ENCODE assay signal across 20 mouse cellular contexts in genomic region chr4:82068050-82068449, GRCm38 (mm10).
DNase-seq lines count a peak whose midpoint lies in the region; ATAC-seq and TF ChIP-seq lines count a peak whose summit lies in the region.
"Had no signal": no experiment of that assay in that cellular context is flagged by ENCODE, and none has a peak within 500 bp of the region (broad histone marks: within the 10 kb centered on the region; RNA-seq: fewer than 3 reads in every experiment).

No protein-coding gene starts in this region.

- WGBS in heart, embryonic 11.5 days (ENCODE audit: insufficient replicate concordance), result 11% methylated on average over 3 of the region's 3 CpGs
- WGBS in heart, embryonic 15.5 days, result 12% methylated on average over 3 of the region's 3 CpGs
- 62% methylated on average over 3 of the region's 3 CpGs for WGBS in liver, postnatal 0 days (ENCODE audit: insufficient replicate concordance)

- H3K27me3 ChIP-seq in heart, embryonic 11.5 days (ENCODE audit: control insufficient read depth, insufficient read depth, low read length), result no peaks in the 10 kb centered on the region
- no peaks in the 10 kb centered on the region for H3K27me3 ChIP-seq in heart, embryonic 15.5 days
- H3K27me3 ChIP-seq in liver, postnatal 0 days (ENCODE audit: insufficient read depth, low read length), result no peaks in the 10 kb centered on the region
- H3K27me3 ChIP-seq: embryonic facial prominence, embryonic 13.5 days; hindbrain, embryonic 13.5 days; Patski had no signal

- H3K4me2 ChIP-seq in heart, embryonic 11.5 days, result no peak overlapping the region
- peak overlapping the region; percentile 41; the same call in 1 of the 2 replicates for H3K4me2 ChIP-seq in heart, embryonic 15.5 days
- H3K4me2 ChIP-seq in liver, postnatal 0 days (ENCODE audit: low read depth, low read length), result no peak overlapping the region
- H3K4me2 ChIP-seq: embryonic facial prominence, embryonic 13.5 days; hindbrain, embryonic 13.5 days had no signal

- H3K9ac ChIP-seq in heart, embryonic 11.5 days (ENCODE audit: low read depth, low read length), result no peak overlapping the region
- no peak overlapping the region for H3K9ac ChIP-seq in heart, embryonic 15.5 days
- no peak overlapping the region for H3K9ac ChIP-seq in liver, postnatal 0 days (replicated peaks)
- H3K9ac ChIP-seq: embryonic facial prominence, embryonic 13.5 days; hindbrain, embryonic 13.5 days had no signal

- peak; percentile 33 to 60 for DNase-seq in heart, adult 18-20 months
- DNase-seq in heart, postnatal 36 days, result no peak
- no peak for DNase-seq in liver, postnatal 0 days
- DNase-seq in embryo, embryonic 11 days, result no peak
- DNase-seq: adrenal gland, postnatal 14 days; cerebellum, adult 11-12 months; cerebellum, adult 9-10 months; cerebellum, postnatal 25 days; gastrocnemius, postnatal 10 days; kidney, adult 11 months; kidney, adult 9 months had no signal

- no peak for TF ChIP-seq CTCF in liver, postnatal 0 days (IDR thresholded peaks at IDR 0.05; ENCODE audit: low read depth)

- no peak overlapping the region for H3K4me3 ChIP-seq in heart, embryonic 11.5 days (ENCODE audit: low read depth, low read length)
- no peak overlapping the region for H3K4me3 ChIP-seq in heart, embryonic 15.5 days
- H3K4me3 ChIP-seq in liver, postnatal 0 days (ENCODE audit: low read depth, low read length), result no peak overlapping the region
- H3K4me3 ChIP-seq: embryonic facial prominence, embryonic 13.5 days; hindbrain, embryonic 13.5 days had no signal

- TF ChIP-seq EP300 in liver, postnatal 0 days (IDR thresholded peaks at IDR 0.05; ENCODE audit: low read depth), result no peak

- intact Hi-C loops in heart, postnatal 36 days (cut with DNase I), result loop anchor here (5.0 kb wide), 4 partner anchors 64 to 486 kb away; no protein-coding TSS in a partner anchor

- no peaks in the 10 kb centered on the region for H3K9me3 ChIP-seq in heart, embryonic 11.5 days (replicated peaks; ENCODE audit: control insufficient read depth, low read length)
- H3K9me3 ChIP-seq in heart, embryonic 15.5 days (replicated peaks), result no peaks in the 10 kb centered on the region
- no peaks in the 10 kb centered on the region for H3K9me3 ChIP-seq in liver, postnatal 0 days (ENCODE audit: low read length)
- H3K9me3 ChIP-seq: embryonic facial prominence, embryonic 13.5 days; hindbrain, embryonic 13.5 days had no signal

- peaks cover 13% of the 10 kb centered on the region for H3K4me1 ChIP-seq in heart, embryonic 11.5 days (ENCODE audit: control insufficient read depth, insufficient read depth, low read length)
- peaks cover 26% of the 10 kb centered on the region for H3K4me1 ChIP-seq in heart, embryonic 15.5 days (replicated peaks)
- H3K4me1 ChIP-seq in liver, postnatal 0 days (ENCODE audit: insufficient read depth), result no peaks in the 10 kb centered on the region
- H3K4me1 ChIP-seq: hindbrain, embryonic 13.5 days had no signal

- no peak; the same call in 1 of the 2 replicates for ATAC-seq in heart, embryonic 11.5 days (replicated peaks; ENCODE audit: insufficient number of reproducible peaks, low FRiP score, low TSS enrichment)
- ATAC-seq in heart, embryonic 15.5 days (replicated peaks; ENCODE audit: insufficient number of reproducible peaks, insufficient read depth, low FRiP score, low read depth), result no peak
- ATAC-seq in liver, postnatal 0 days, result no peak
- ATAC-seq in erythroblast, adult 5-6 weeks (replicated peaks; ENCODE audit: low FRiP score, poor library complexity, severe bottlenecking), result no peak
- ATAC-seq: activated CD4-positive, CD25-positive, alpha-beta regulatory T cell, adult 4 months; forebrain, embryonic 14.5 days; hindbrain, postnatal 0 days; Patski had no signal

- H3K36me3 ChIP-seq in heart, embryonic 11.5 days (ENCODE audit: control insufficient read depth, insufficient read depth, low read length), result no peaks in the 10 kb centered on the region
- H3K36me3 ChIP-seq in heart, embryonic 15.5 days, result no peaks in the 10 kb centered on the region
- H3K36me3 ChIP-seq in liver, postnatal 0 days (replicated peaks; ENCODE audit: insufficient read depth, low read length), result no peaks in the 10 kb centered on the region
- H3K36me3 ChIP-seq: embryonic facial prominence, embryonic 13.5 days; hindbrain, embryonic 13.5 days had no signal

- H3K27ac ChIP-seq in heart, embryonic 11.5 days (ENCODE audit: low read depth, low read length), result 0 out of 2 replicates have a peak overlapping the region, but pooled peaks have one; percentile 35
- peak overlapping the region; percentile 54 for H3K27ac ChIP-seq in heart, embryonic 15.5 days
- H3K27ac ChIP-seq in liver, postnatal 0 days (ENCODE audit: low read depth), result no peak overlapping the region
- H3K27ac ChIP-seq: embryonic facial prominence, embryonic 13.5 days; hindbrain, embryonic 13.5 days; hindbrain, postnatal 0 days had no signal

Comparison
In these comparisons a context has a peak if more than half of its experiments do, and no peak if none do; other contexts are left out.
1. DNase-seq: peak in heart, adult 18-20 months (2 of 2); none in heart, postnatal 36 days (0 of 2), liver, postnatal 0 days (single experiment) and embryo, embryonic 11 days (single experiment).